Mouse (Mus musculus) midbrain, postnatal 0 days (tissue): ENCODE measurements at regions not wholly inside any gene's neighbourhood (a gene's known extent, or its start where the extent isn't known, plus 50 kb on each side); places are given as distances from the start of the nearest gene placed in this dataset.

ENCODE experiments used
- ATAC-seq: fragments of 200-750 bp; cut with Nextera tagmentation; 2 replicates; pipeline ENCODE4 v1.8.0; 2017; ENCODE audit warnings: moderate number of reproducible peaks, mild to moderate bottlenecking, moderate TSS enrichment, moderate library complexity; ENCODE audit not compliant: low FRiP score
- DNase-seq: peaks from one replicate; pipeline ENCODE4 v3.0.0-alpha.2; 2015; ENCODE audit warnings: low spot score
- H3K27ac ChIP-seq: fragments of 300-500 bp; sonication (generic); 2 replicates; pipeline ENCODE4 v1.5.1; 2014; ENCODE audit warnings: low read depth, mild to moderate bottlenecking, low read length, mixed read lengths
- H3K27me3 ChIP-seq: fragments of 300-500 bp; sonication (generic); 2 replicates; pipeline ENCODE4 v1.6.1; 2014; ENCODE audit warnings: low read length, control low read depth, mixed read lengths; ENCODE audit not compliant: insufficient read depth
- H3K36me3 ChIP-seq: fragments of 300-500 bp; sonication (generic); 2 replicates; pipeline ENCODE4 v1.6.1; 2014; ENCODE audit warnings: low read length, control low read depth, mixed read lengths; ENCODE audit not compliant: insufficient read depth
- H3K4me1 ChIP-seq: fragments of 300-500 bp; sonication (generic); 2 replicates; pipeline ENCODE4 v1.6.1; 2014; ENCODE audit warnings: mild to moderate bottlenecking, control low read depth, antibody characterized with exemption, low read length, mixed read lengths; ENCODE audit not compliant: insufficient read depth
- H3K4me2 ChIP-seq: fragments of 300-500 bp; sonication (generic); 2 replicates; pipeline ENCODE4 v1.6.1; 2014; ENCODE audit warnings: low read depth, mild to moderate bottlenecking, low read length, mixed read lengths; ENCODE audit not compliant: poor library complexity, severe bottlenecking
- H3K4me3 ChIP-seq: fragments of 300-500 bp; sonication (generic); 2 replicates; pipeline ENCODE4 v1.5.1; 2014; ENCODE audit warnings: low read depth, mild to moderate bottlenecking, low read length, moderate library complexity
- H3K9ac ChIP-seq: fragments of 300-500 bp; sonication (generic); replicated peaks from 2 replicates; pipeline ENCODE4 v1.6.1; 2014; ENCODE audit warnings: mild to moderate bottlenecking, low read length, moderate library complexity, mixed read lengths; ENCODE audit not compliant: poor library complexity, severe bottlenecking
- H3K9me3 ChIP-seq: fragments of 300-500 bp; sonication (generic); 2 replicates; pipeline ENCODE4 v1.6.1; 2016; ENCODE audit warnings: low read length, control low read depth
- CTCF ChIP-seq: IDR thresholded peaks from 2 replicates; pipeline ENCODE4 v1.5.1; 2016; ENCODE audit warnings: antibody characterized with exemption, mild to moderate bottlenecking
- WGBS: fragments of 180-500 bp; shearing (Covaris S2); extraction: QIAGEN DNeasy Blood & Tissue Kit; methylation state at CpG from one replicate; pipeline ENCODE4 v1.1.7; 2014; 5-methylcytosine and 5-hydroxymethylcytosine counted together

GRCm38 (mm10) chr12:68554292-68554691 lies 604.7 kb downstream of the Rps29 start:
- H3K27me3 ChIP-seq, result no peaks in the 10 kb centered on the region
- no peak overlapping the region for H3K27ac ChIP-seq
- DNase-seq, result no peak
- no peak overlapping the region for H3K4me3 ChIP-seq
- 0 out of 2 replicates have a peak, but pooled peaks have one; percentile 2 for TF ChIP-seq CTCF
- no peaks in the 10 kb centered on the region for H3K4me1 ChIP-seq
- ATAC-seq, result no peak
- no peak overlapping the region for H3K9ac ChIP-seq
- WGBS, result 36% methylated on average over 2 of the region's 2 CpGs
- H3K4me2 ChIP-seq, result no peak overlapping the region
- H3K9me3 ChIP-seq, result no peaks in the 10 kb centered on the region
- H3K36me3 ChIP-seq, result no peaks in the 10 kb centered on the region

- Histone ChIP-seq H3K4me1 (no peaks in the 10 kb centered on the region; the same call in 1 of the 2 replicates), H3K9ac (no peak overlapping the region), H3K9me3 (no peaks in the 10 kb centered on the region), H3K27ac (0 out of 2 replicates have a peak overlapping the region, but pooled peaks have one; percentile 43), H3K4me2 (no peak overlapping the region), H3K36me3 (no peaks in the 10 kb centered on the region), H3K4me3 (no peak overlapping the region), H3K27me3 (no peaks in the 10 kb centered on the region)
- WGBS, result 20% methylated on average over 3 of the region's 3 CpGs
- ATAC-seq (no peak), DNase-seq (peak; percentile 46)
- no peak for TF ChIP-seq CTCF
Observed at GRCm38 (mm10) chr12:68541811-68542210, 617.2 kb downstream of the Rps29 start.

GRCm38 (mm10) chr12:68500794-68501193 lies 658.2 kb downstream of the Rps29 start:
- H3K9ac ChIP-seq, result no peak overlapping the region
- WGBS, result 83% methylated on average over 4 of the region's 4 CpGs
- no peaks in the 10 kb centered on the region for H3K9me3 ChIP-seq
- H3K4me2 ChIP-seq, result no peak overlapping the region
- DNase-seq, result peak; percentile 22
- H3K4me1 ChIP-seq, result no peaks in the 10 kb centered on the region
- peak; percentile 71 for TF ChIP-seq CTCF
- H3K27me3 ChIP-seq, result no peaks in the 10 kb centered on the region
- H3K4me3 ChIP-seq, result no peak overlapping the region
- H3K27ac ChIP-seq, result no peak overlapping the region
- no peak for ATAC-seq
- no peaks in the 10 kb centered on the region for H3K36me3 ChIP-seq

- Histone ChIP-seq H3K4me3 (no peak overlapping the region), H3K4me2 (no peak overlapping the region), H3K9ac (no peak overlapping the region), H3K27me3 (no peaks in the 10 kb centered on the region), H3K9me3 (no peaks in the 10 kb centered on the region), H3K4me1 (0 out of 2 replicates have a peak, but pooled peaks cover 3% of the 10 kb centered on the region), H3K27ac (peak overlapping the region; percentile 68), H3K36me3 (no peaks in the 10 kb centered on the region)
- no peak for TF ChIP-seq CTCF
- 35% methylated on average over 4 of the region's 4 CpGs for WGBS
- ATAC-seq, result 0 out of 2 replicates have a peak, but pooled peaks have one; percentile 54
- peak; percentile 63 for DNase-seq
Observed at GRCm38 (mm10) chr12:68463032-68463431, 696.0 kb downstream of the Rps29 start.

GRCm38 (mm10) chr12:68458196-68458595 lies 700.8 kb downstream of the Rps29 start:
- Histone ChIP-seq H3K4me3 (no peak overlapping the region), H3K4me2 (no peak overlapping the region), H3K27me3 (no peaks in the 10 kb centered on the region), H3K9ac (no peak overlapping the region), H3K4me1 (0 out of 2 replicates have a peak, but pooled peaks cover 3% of the 10 kb centered on the region), H3K9me3 (no peaks in the 10 kb centered on the region), H3K36me3 (no peaks in the 10 kb centered on the region), H3K27ac (no peak overlapping the region)
- DNase-seq (peak; percentile 21), ATAC-seq (no peak)
- 80% methylated on average over 7 of the region's 7 CpGs for WGBS
- no peak for TF ChIP-seq CTCF

- H3K4me3 ChIP-seq, result no peak overlapping the region
- H3K9ac ChIP-seq, result no peak overlapping the region
- no peak overlapping the region for H3K4me2 ChIP-seq
- DNase-seq, result no peak
- no peak overlapping the region for H3K27ac ChIP-seq
- H3K9me3 ChIP-seq, result no peaks in the 10 kb centered on the region
- H3K36me3 ChIP-seq, result no peaks in the 10 kb centered on the region
- H3K4me1 ChIP-seq, result no peaks in the 10 kb centered on the region
- H3K27me3 ChIP-seq, result no peaks in the 10 kb centered on the region
- 78% methylated on average over 1 of the region's 1 CpGs for WGBS
- ATAC-seq, result no peak
- no peak for TF ChIP-seq CTCF
Observed at GRCm38 (mm10) chr12:68426601-68427000, 732.4 kb downstream of the Rps29 start.
